1 mouse cellular context compared by ENCODE assay signal in the genomic region with DNA sequence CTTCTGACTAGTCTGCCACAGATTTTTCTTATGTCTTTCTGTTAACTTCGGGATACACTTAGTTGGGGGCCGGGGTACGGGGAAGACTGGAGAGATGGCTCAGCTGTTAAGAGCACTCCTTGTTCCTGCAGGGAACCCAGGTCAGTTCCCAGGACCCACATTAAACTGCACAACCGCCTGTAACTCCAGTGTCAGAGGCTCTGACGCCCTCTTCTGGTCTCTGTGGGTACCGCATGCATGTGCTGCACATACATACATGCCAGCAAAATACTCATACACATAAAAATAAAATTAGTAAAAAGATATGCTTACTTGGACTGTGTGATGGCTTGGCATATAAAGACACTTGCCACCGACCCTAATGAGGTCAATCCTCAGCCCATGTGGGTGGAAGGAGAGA.
TF ChIP-seq lines count a peak whose summit lies in the region.

No protein-coding gene starts in this region.

TF ChIP-seq in MEL, 35 proteins besides CTCF, POLR2A, EP300 and RAD21:
- no peak for TF ChIP-seq MAZ (IDR thresholded peaks at IDR 0.05; ENCODE audit: low read depth, low read length)
- no peak for TF ChIP-seq ZKSCAN1 (IDR thresholded peaks at IDR 0.05; ENCODE audit: low read depth, low read length)
- no peak for TF ChIP-seq MXI1 (IDR thresholded peaks at IDR 0.05; ENCODE audit: low read depth, low read length)
- no peak for TF ChIP-seq SIN3A (IDR thresholded peaks at IDR 0.05; ENCODE audit: low read length)
- no peak for TF ChIP-seq NRF1 (IDR thresholded peaks at IDR 0.05; ENCODE audit: insufficient read depth, low read depth, low read length, poor library complexity, severe bottlenecking)
- no peak for TF ChIP-seq ZC3H11A (IDR thresholded peaks at IDR 0.05; ENCODE audit: low read depth, low read length)
- TF ChIP-seq KAT2A (conservative IDR thresholded peaks at IDR 0.05; ENCODE audit: low read depth, low read length), result no peak
- no peak for TF ChIP-seq MYB (IDR thresholded peaks at IDR 0.05; ENCODE audit: low read depth, low read length)
- TF ChIP-seq TBP (IDR thresholded peaks at IDR 0.05; ENCODE audit: low read depth, low read length), result no peak
- TF ChIP-seq MYC (IDR thresholded peaks at IDR 0.05; ENCODE audit: low read depth, low read length), result no peak
- TF ChIP-seq TCF12 (IDR thresholded peaks at IDR 0.05; ENCODE audit: low read depth, low read length), result no peak
- TF ChIP-seq ELF1 (IDR thresholded peaks at IDR 0.05; ENCODE audit: low read depth, low read length), result no peak
- TF ChIP-seq USF2 (IDR thresholded peaks at IDR 0.05; ENCODE audit: borderline replicate concordance in 1 of 2, insufficient read depth in 1 of 2, low read depth in 1 of 2, low read length in 2 of 2), result no peak
- no peak for TF ChIP-seq ZMIZ1 (IDR thresholded peaks at IDR 0.05; ENCODE audit: low read depth, low read length)
